Mouse (Mus musculus) megakaryocyte progenitor cell, adult 5-6 weeks (primary cell): Measurements from ENCODE around the gene Serpina3i. TPM values are rescaled to one million over a fixed set of nuclear protein-coding genes. Genes with fewer than 3 reads are reported as not detected.

ENCODE experiments used
- ATAC-seq: replicated peaks from 2 replicates; pipeline ENCODE4 v1.8.0; 2016; ENCODE audit warnings: mild to moderate bottlenecking, moderate TSS enrichment, inconsistent platforms; ENCODE audit not compliant: poor library complexity
- total RNA-seq, 2 experiments: library from RNA; stranded (forward) in 1 of 2; stranded (reverse) in 1 of 2; fragments of 157-497, 149-512 nt in 1 of 2; fragments of 200-1000 nt in 1 of 2; gene quantifications; 2 replicates each; pipeline versions ENCODE4 v1.2.3 to v1.2.4; 2015 to 2017

Gene Serpina3i
- total RNA-seq, 2 experiments from 2014 or later: not detected

- peak; percentile 76 for ATAC-seq
Measured at GRCm38 (mm10) chr12:104289872-104290271, 26.9 kb downstream of the Serpina3i start.

DNA sequence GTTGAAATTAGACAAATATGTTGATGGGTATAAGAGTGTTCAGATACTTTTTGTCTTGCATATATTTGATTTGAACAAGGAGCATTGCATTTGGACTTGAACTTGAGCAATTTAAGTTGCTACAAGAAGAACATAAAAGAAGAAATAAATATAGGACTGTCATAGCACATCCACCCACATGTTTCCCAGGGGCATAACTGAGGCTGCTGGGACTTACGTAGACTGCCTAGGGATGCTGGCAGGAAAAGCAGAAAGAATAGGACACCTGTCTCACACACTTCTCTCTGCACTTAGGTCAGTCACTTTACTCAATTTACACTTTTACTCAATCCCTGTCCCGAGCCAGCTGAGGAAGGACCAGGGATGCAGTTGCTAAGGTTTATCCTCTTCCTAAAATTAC, 31.0 kb downstream of the Serpina3i start:
- no peak for ATAC-seq

DNA sequence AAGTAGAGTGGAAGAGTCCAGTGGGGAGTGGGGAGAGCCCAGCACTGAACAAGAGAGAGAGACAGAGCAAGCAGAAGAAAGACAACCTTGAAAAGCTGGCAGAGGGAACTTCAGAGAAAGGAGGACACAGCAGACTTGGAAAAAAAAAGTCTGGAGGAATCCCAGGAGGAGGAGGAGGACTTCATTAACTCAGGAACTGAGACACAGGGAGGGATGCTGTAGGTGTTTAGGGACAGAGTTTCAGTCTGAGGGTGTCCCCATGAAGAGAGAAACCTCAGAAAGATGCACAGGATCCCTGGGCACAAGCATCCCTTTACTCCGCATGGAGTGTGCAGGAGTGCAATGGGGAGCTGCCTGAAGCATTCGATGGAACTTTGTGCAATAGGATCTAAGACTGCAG, 35.1 kb downstream of the Serpina3i start:
- no peak for ATAC-seq

GRCm38 (mm10) chr12:104305991-104306390, 43.1 kb downstream of the Serpina3i start:
- no peak for ATAC-seq

GRCm38 (mm10) chr12:104314253-104314652, 51.3 kb downstream of the Serpina3i start, which contains the start of gene Serpina3j:
Gene Serpina3j, plus strand, starts transcription at chr12:104314553.
- ATAC-seq: no peak

Other genes starting within 250 kb of the Serpina3i start
- gene Serpina9, start 249.4 kb upstream of the Serpina3i start, total RNA-seq (2015): not detected in 2 replicates
- not detected in 2 replicates for gene Serpina9, start 249.4 kb upstream of the Serpina3i start, total RNA-seq (2017)
- 0.24 TPM in 1 of 2 replicates, not detected in the other for gene Serpina12, start 218.7 kb upstream of the Serpina3i start, total RNA-seq (2015)
- 0.30 TPM in 1 of 2 replicates, not detected in the other for gene Serpina12, start 218.7 kb upstream of the Serpina3i start, total RNA-seq (2017)
- not detected in 2 replicates for gene Serpina5, start 162.0 kb upstream of the Serpina3i start, total RNA-seq (2015)
- not detected in 2 replicates for gene Serpina5, start 162.0 kb upstream of the Serpina3i start, total RNA-seq (2017)
- not detected in 2 replicates for gene Serpina3a, start 150.4 kb upstream of the Serpina3i start, total RNA-seq (2015)
- gene Serpina3a, start 150.4 kb upstream of the Serpina3i start, total RNA-seq (2017): not detected in 2 replicates
- gene Serpina3b, start 135.1 kb upstream of the Serpina3i start, total RNA-seq (2015): not detected in 2 replicates
- gene Serpina3b, start 135.1 kb upstream of the Serpina3i start, total RNA-seq (2017): not detected in 2 replicates
- not detected in 2 replicates for gene Serpina3c, start 109.3 kb upstream of the Serpina3i start, total RNA-seq (2015)
- not detected in 2 replicates for gene Serpina3c, start 109.3 kb upstream of the Serpina3i start, total RNA-seq (2017)
- 1.7 and 2.1 TPM in 2 replicates for gene Serpina3f, start 48.6 kb upstream of the Serpina3i start, total RNA-seq (2015)
- gene Serpina3f, start 48.6 kb upstream of the Serpina3i start, total RNA-seq (2017): 1.2 and 1.4 TPM in 2 replicates
- 14.9 and 26.9 TPM in 2 replicates for gene Serpina3g, start 26.9 kb upstream of the Serpina3i start, total RNA-seq (2015)
- 17.9 and 22.6 TPM in 2 replicates for gene Serpina3g, start 26.9 kb upstream of the Serpina3i start, total RNA-seq (2017)
- not detected in 2 replicates for gene Serpina3j, start 51.4 kb downstream of the Serpina3i start, total RNA-seq (2015)
- gene Serpina3j, start 51.4 kb downstream of the Serpina3i start, total RNA-seq (2017): not detected in 2 replicates
- gene Serpina3k, start 75.4 kb downstream of the Serpina3i start, total RNA-seq (2015): not detected in 2 replicates
- not detected in 2 replicates for gene Serpina3k, start 75.4 kb downstream of the Serpina3i start, total RNA-seq (2017)
- gene Serpina3m, start 75.4 kb downstream of the Serpina3i start, total RNA-seq (2015): not detected in 2 replicates
- gene Serpina3m, start 75.4 kb downstream of the Serpina3i start, total RNA-seq (2017): not detected in 2 replicates
- not detected in 2 replicates for gene Serpina3n, start 143.6 kb downstream of the Serpina3i start, total RNA-seq (2015)
- gene Serpina3n, start 143.6 kb downstream of the Serpina3i start, total RNA-seq (2017): not detected in 2 replicates
- not detected in 2 replicates for gene Gsc, start 210.2 kb downstream of the Serpina3i start, total RNA-seq (2015)
- not detected in 2 replicates for gene Gsc, start 210.2 kb downstream of the Serpina3i start, total RNA-seq (2017)